Mouse (Mus musculus) liver, postnatal 0 days (tissue): ENCODE results near the gene Klhl29.

Experiments used
- CTCF ChIP-seq: sonication (generic); IDR thresholded peaks from 2 replicates; pipeline ENCODE4 v1.5.1; 2016; ENCODE audit warnings: antibody characterized with exemption, low read depth
- EP300 ChIP-seq: IDR thresholded peaks from 2 replicates; pipeline ENCODE4 v1.6.1; 2016; ENCODE audit warnings: antibody characterized with exemption, low read depth, mild to moderate bottlenecking

- TF ChIP-seq CTCF: no peak
- TF ChIP-seq EP300: no peak
These were observed 10.6 kb downstream of the Klhl29 start for GRCm38 (mm10) chr12:5364836-5365235.
